Mouse (Mus musculus) limb, embryonic 12.5 days (tissue): ENCODE data around the gene Wnt8b. TPM values are rescaled to one million over a fixed set of nuclear protein-coding genes. Genes with fewer than 3 reads are reported as not detected.

ENCODE experiments used
- ATAC-seq: fragments of 200-750 bp; cut with Nextera tagmentation; 2 replicates; pipeline ENCODE4 v1.8.0; 2017; ENCODE audit warnings: low read depth, moderate TSS enrichment; ENCODE audit not compliant: insufficient number of reproducible peaks, insufficient read depth, low FRiP score, low TSS enrichment
- H3K27ac ChIP-seq: fragments of 300-500 bp; sonication (generic); 2 replicates; pipeline ENCODE4 v1.5.1; 2016; ENCODE audit warnings: mild to moderate bottlenecking, moderate library complexity
- H3K27me3 ChIP-seq: fragments of 300-500 bp; sonication (generic); 2 replicates; pipeline ENCODE4 v1.6.1; 2016; ENCODE audit warnings: mild to moderate bottlenecking, moderate library complexity
- H3K36me3 ChIP-seq: fragments of 300-500 bp; sonication (generic); 2 replicates; pipeline ENCODE4 v1.6.1; 2016; ENCODE audit warnings: mild to moderate bottlenecking, moderate library complexity
- H3K4me1 ChIP-seq: fragments of 300-500 bp; sonication (generic); replicated peaks from 2 replicates; pipeline ENCODE4 v1.6.1; 2016
- H3K4me2 ChIP-seq: fragments of 300-500 bp; sonication (generic); 2 replicates; pipeline ENCODE4 v1.6.1; 2016; ENCODE audit warnings: mild to moderate bottlenecking, moderate library complexity
- H3K4me3 ChIP-seq: fragments of 300-500 bp; sonication (generic); replicated peaks from 2 replicates; pipeline ENCODE4 v1.5.1; 2016; ENCODE audit warnings: mild to moderate bottlenecking
- H3K9ac ChIP-seq: fragments of 300-500 bp; sonication (generic); replicated peaks from 2 replicates; pipeline ENCODE4 v1.6.1; 2016; ENCODE audit warnings: mild to moderate bottlenecking, moderate library complexity
- H3K9me3 ChIP-seq: fragments of 300-500 bp; sonication (generic); 2 replicates; pipeline ENCODE4 v1.6.1; 2016; ENCODE audit warnings: mild to moderate bottlenecking, moderate library complexity
- WGBS: fragments of 180-500 bp; shearing (Covaris S2); methylation state at CpG from one replicate; pipeline ENCODE4 v1.1.7; 2016; 5-methylcytosine and 5-hydroxymethylcytosine counted together
- polyA plus RNA-seq: library from polyadenylated mRNA; unstranded; fragments of >200 nt; fragmentation: Nextera tagmentation; extraction: Ambion mirVana; gene quantifications from 2 replicates; pipeline ENCODE4 v1.2.1, GENCODE M21; 2016

Gene Wnt8b
- polyA plus RNA-seq, 1 experiment from 2014 or later: not detected

- Histone ChIP-seq H3K9me3 (no peaks in the 10 kb centered on the region), H3K27ac (no peak overlapping the region), H3K27me3 (no peaks in the 10 kb centered on the region), H3K9ac (no peak overlapping the region), H3K36me3 (no peaks in the 10 kb centered on the region), H3K4me1 (no peaks in the 10 kb centered on the region), H3K4me2 (no peak overlapping the region), H3K4me3 (no peak overlapping the region)
- ATAC-seq: no peak
- 3% methylated on average over 10 of the region's 10 CpGs for WGBS
These were observed 19.1 kb upstream of the Wnt8b start for GRCm38 (mm10) chr19:44474158-44474557.

GRCm38 (mm10) chr19:44475268-44475667 is 18.0 kb upstream of the Wnt8b start:
- H3K9ac ChIP-seq: no peak overlapping the region
- WGBS: 83% methylated on average over 6 of the region's 6 CpGs
- H3K9me3 ChIP-seq: no peaks in the 10 kb centered on the region
- H3K27ac ChIP-seq: no peak overlapping the region
- no peak for ATAC-seq
- no peak overlapping the region for H3K4me2 ChIP-seq
- H3K27me3 ChIP-seq: no peaks in the 10 kb centered on the region
- H3K36me3 ChIP-seq: no peaks in the 10 kb centered on the region
- no peak overlapping the region for H3K4me3 ChIP-seq
- no peaks in the 10 kb centered on the region for H3K4me1 ChIP-seq

GRCm38 (mm10) chr19:44476541-44476940 is 16.7 kb upstream of the Wnt8b start:
- Histone ChIP-seq H3K27me3 (no peaks in the 10 kb centered on the region), H3K9me3 (no peaks in the 10 kb centered on the region), H3K27ac (no peak overlapping the region), H3K4me3 (no peak overlapping the region), H3K4me1 (no peaks in the 10 kb centered on the region), H3K4me2 (no peak overlapping the region), H3K9ac (no peak overlapping the region), H3K36me3 (no peaks in the 10 kb centered on the region)
- 56% methylated on average over 3 of the region's 3 CpGs for WGBS
- no peak for ATAC-seq

DNA sequence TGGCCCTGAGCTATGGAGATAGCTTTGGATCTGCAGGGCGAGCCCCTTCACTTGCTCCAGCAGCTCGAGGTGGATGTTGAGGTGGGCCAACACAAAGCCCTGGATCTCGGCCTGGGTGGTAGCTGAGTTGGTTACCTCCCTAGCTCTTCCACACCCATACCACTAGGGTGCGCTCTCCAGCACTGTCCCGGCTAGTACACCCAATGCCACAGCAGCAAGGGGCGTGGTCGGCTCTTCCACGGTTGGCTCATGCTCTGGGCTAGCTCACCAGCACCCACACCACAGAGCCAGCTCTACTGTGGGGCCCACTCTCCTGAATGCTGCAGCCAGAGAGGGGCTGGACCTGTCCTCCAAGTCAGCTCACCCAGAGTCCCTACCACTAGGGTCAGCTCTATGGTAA is 6.0 kb upstream of the Wnt8b start:
- H3K4me2 ChIP-seq: no peak overlapping the region
- no peak for ATAC-seq
- no peak overlapping the region for H3K9ac ChIP-seq
- H3K27ac ChIP-seq: no peak overlapping the region
- 12% methylated on average over 8 of the region's 8 CpGs for whole genome bisulfite sequencing
- no peaks in the 10 kb centered on the region for H3K36me3 ChIP-seq
- H3K4me3 ChIP-seq: no peak overlapping the region
- peaks cover 15% of the 10 kb centered on the region; the same call in 1 of the 2 replicates for H3K27me3 ChIP-seq
- no peaks in the 10 kb centered on the region for H3K9me3 ChIP-seq
- no peaks in the 10 kb centered on the region for H3K4me1 ChIP-seq

DNA sequence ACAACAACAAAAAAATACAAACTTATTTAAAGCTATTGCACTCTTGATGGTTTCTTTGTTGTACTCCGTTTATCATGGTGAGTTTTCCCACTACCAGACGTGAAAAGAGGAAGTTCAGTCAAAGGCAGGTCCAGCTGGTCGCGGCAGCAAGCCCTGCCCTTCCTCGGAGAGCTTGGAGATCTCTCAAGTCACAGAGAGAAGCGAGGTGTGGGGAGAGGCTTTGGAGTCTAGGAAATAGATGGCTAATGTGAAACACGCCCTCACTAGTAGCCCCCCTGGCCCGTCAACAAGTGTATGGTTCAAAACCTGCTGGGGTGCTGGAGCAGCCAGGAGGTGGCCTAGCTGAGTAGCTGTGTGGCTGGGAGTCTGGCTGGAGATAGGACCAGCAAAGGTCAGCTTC is 3.2 kb downstream of the Wnt8b start:
- no peak for ATAC-seq
- Histone ChIP-seq H3K4me1 (peaks cover 5% of the 10 kb centered on the region; the same call in 1 of the 2 replicates), H3K27ac (no peak overlapping the region), H3K9ac (no peak overlapping the region), H3K36me3 (no peaks in the 10 kb centered on the region), H3K27me3 (peaks cover 21% of the 10 kb centered on the region), H3K4me3 (no peak overlapping the region), H3K4me2 (no peak overlapping the region), H3K9me3 (no peaks in the 10 kb centered on the region)
- 49% methylated on average over 8 of the region's 8 CpGs for WGBS

GRCm38 (mm10) chr19:44496941-44497340 is 3.7 kb downstream of the Wnt8b start:
- Histone ChIP-seq H3K4me2 (no peak overlapping the region), H3K4me1 (peaks cover 5% of the 10 kb centered on the region; the same call in 1 of the 2 replicates), H3K9ac (no peak overlapping the region), H3K36me3 (no peaks in the 10 kb centered on the region), H3K4me3 (no peak overlapping the region), H3K9me3 (no peaks in the 10 kb centered on the region), H3K27ac (no peak overlapping the region), H3K27me3 (peaks cover 21% of the 10 kb centered on the region)
- no peak for ATAC-seq
- WGBS: 88% methylated on average over 10 of the region's 10 CpGs

- 42% methylated on average over 6 of the region's 6 CpGs for WGBS
- peaks cover 5% of the 10 kb centered on the region; the same call in 1 of the 2 replicates for H3K4me1 ChIP-seq
These were observed 5.7 kb downstream of the Wnt8b start for GRCm38 (mm10) chr19:44498936-44499335.

GRCm38 (mm10) chr19:44500240-44500639 is 7.0 kb downstream of the Wnt8b start:
- H3K4me2 ChIP-seq: no peak overlapping the region
- peaks cover 27% of the 10 kb centered on the region for H3K27me3 ChIP-seq
- H3K4me1 ChIP-seq: peaks cover 5% of the 10 kb centered on the region; the same call in 1 of the 2 replicates
- no peaks in the 10 kb centered on the region for H3K9me3 ChIP-seq
- no peak for ATAC-seq
- no peak overlapping the region for H3K27ac ChIP-seq
- no peak overlapping the region for H3K9ac ChIP-seq
- no peak overlapping the region for H3K4me3 ChIP-seq
- no peaks in the 10 kb centered on the region for H3K36me3 ChIP-seq
- WGBS: 35% methylated on average over 5 of the region's 5 CpGs

More at GRCm38 (mm10) chr19:44498936-44499335, 5.7 kb downstream of the Wnt8b start:
- no peak overlapping the region for H3K9ac ChIP-seq
- no peaks in the 10 kb centered on the region for H3K9me3 ChIP-seq
- peaks cover 23% of the 10 kb centered on the region for H3K27me3 ChIP-seq
- no peaks in the 10 kb centered on the region for H3K36me3 ChIP-seq
- no peak overlapping the region for H3K4me2 ChIP-seq
- H3K4me3 ChIP-seq: no peak overlapping the region
- no peak overlapping the region for H3K27ac ChIP-seq
- ATAC-seq: no peak

- H3K4me3 ChIP-seq: no peak overlapping the region
- H3K36me3 ChIP-seq: no peaks in the 10 kb centered on the region
- no peak overlapping the region for H3K4me2 ChIP-seq
- H3K9ac ChIP-seq: no peak overlapping the region
- H3K27me3 ChIP-seq: peaks cover 34% of the 10 kb centered on the region
- no peaks in the 10 kb centered on the region for H3K9me3 ChIP-seq
- H3K27ac ChIP-seq: no peak overlapping the region
- H3K4me1 ChIP-seq: peaks cover 5% of the 10 kb centered on the region; the same call in 1 of the 2 replicates
- no peak for ATAC-seq
- WGBS: 52% methylated on average over 6 of the region's 6 CpGs
These were observed 8.7 kb downstream of the Wnt8b start for GRCm38 (mm10) chr19:44501925-44502324.

GRCm38 (mm10) chr19:44502741-44503140 is 9.5 kb downstream of the Wnt8b start:
- H3K4me3 ChIP-seq: no peak overlapping the region
- peaks cover 5% of the 10 kb centered on the region; the same call in 1 of the 2 replicates for H3K4me1 ChIP-seq
- no peak overlapping the region for H3K4me2 ChIP-seq
- peaks cover 42% of the 10 kb centered on the region for H3K27me3 ChIP-seq
- no peaks in the 10 kb centered on the region for H3K9me3 ChIP-seq
- no peak overlapping the region for H3K9ac ChIP-seq
- no peak overlapping the region for H3K27ac ChIP-seq
- WGBS: 73% methylated on average over 4 of the region's 4 CpGs
- no peak for ATAC-seq
- H3K36me3 ChIP-seq: no peaks in the 10 kb centered on the region

DNA sequence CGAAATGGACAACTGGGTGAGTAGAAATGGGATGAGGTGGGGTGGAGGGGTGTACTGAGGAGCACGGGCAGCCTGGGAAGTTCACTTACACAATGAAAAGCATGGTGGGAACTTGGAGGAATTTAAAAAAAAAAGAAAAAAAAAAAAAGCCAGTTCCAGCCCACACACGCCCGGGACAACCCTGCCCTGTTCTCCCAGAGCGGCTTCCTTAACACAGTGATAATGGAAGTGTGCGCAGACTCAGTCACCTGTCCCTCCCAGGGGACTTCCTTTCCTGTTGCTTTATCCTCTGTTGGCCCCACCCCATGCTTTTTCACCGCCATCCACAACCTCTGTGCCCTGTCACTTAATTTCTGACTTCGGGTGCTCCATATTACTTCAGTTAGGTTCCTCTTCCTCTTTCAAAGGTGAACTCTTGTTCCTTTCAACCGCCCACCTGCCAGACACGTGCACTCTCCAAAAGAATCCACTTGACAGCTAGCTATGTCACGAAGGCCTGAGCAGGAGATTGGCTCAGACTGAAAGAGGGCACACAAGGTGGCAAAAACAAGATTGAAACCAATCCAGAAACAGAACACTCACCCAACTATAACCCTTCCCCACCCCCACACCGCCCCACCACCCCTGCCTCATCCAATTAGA is 17.4 kb downstream of the Wnt8b start:
- Histone ChIP-seq H3K4me3 (peak overlapping the region; percentile 51), H3K4me2 (peak overlapping the region; percentile 96), H3K9me3 (no peaks in the 10 kb centered on the region), H3K27ac (no peak overlapping the region), H3K27me3 (peaks cover 87% of the 10 kb centered on the region), H3K4me1 (peaks cover 27% of the 10 kb centered on the region), H3K9ac (0 out of 2 replicates have a peak overlapping the region, but pooled peaks have one; percentile 12), H3K36me3 (no peaks in the 10 kb centered on the region)
- no peak for ATAC-seq
- WGBS: 4% methylated on average over 12 of the region's 12 CpGs
